ENCODE assay signal across 7 mouse cellular contexts in the genomic region with DNA sequence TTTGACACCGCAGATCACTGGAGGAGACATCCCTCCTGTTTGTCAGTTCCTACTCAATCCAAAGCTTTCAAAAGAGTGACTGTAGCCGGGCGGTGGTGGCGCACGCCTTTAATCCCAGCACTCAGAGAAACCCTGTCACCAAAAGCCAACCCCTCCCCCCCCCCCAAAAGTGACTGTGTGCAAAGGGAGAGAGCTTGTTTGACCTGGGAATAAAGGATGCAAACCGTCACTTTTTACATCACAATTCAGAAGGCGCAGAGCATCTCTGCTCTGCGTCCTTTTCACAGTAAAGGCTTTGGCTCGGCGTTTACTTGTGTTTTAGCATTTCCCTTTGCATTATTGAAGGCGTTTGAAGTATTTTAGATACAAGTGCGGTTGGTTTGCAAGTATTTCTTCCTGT. TPM values are rescaled to one million over a fixed set of nuclear protein-coding genes. Genes with fewer than 3 reads are reported as not detected.
DNase-seq lines count a peak whose midpoint lies in the region; ATAC-seq and TF ChIP-seq lines count a peak whose summit lies in the region.

No protein-coding gene starts in this region.

- no peak for DNase-seq in liver, embryonic 11.5 days (ENCODE audit: low spot score)
- DNase-seq in liver = no peak
- DNase-seq in forebrain, embryonic 11.5 days (ENCODE audit: low spot score) = no peak
- no peak for DNase-seq in gastrocnemius, adult 18-20 months (ENCODE audit: low spot score)
- DNase-seq in embryo, embryonic 10 days (ENCODE audit: low spot score) = no peak

- peaks cover 6% of the 10 kb centered on the region for H3K4me1 ChIP-seq in liver, embryonic 11.5 days (replicated peaks; ENCODE audit: control insufficient read depth, insufficient read depth, low read length)
- no peaks in the 10 kb centered on the region; the same call in 1 of the 2 replicates for H3K4me1 ChIP-seq in forebrain, embryonic 11.5 days (replicated peaks; ENCODE audit: control insufficient read depth, insufficient read depth, low read length)
- H3K4me1 ChIP-seq in limb, embryonic 13.5 days = peaks cover 12% of the 10 kb centered on the region
- H3K4me1 ChIP-seq in small intestine, adult 2 months (ENCODE audit: control insufficient read depth, insufficient read depth, insufficient read length, low read length) = no peaks in the 10 kb centered on the region

- TF ChIP-seq CTCF in small intestine, adult 2 months (IDR thresholded peaks at IDR 0.05; ENCODE audit: extremely low read depth, insufficient read length, insufficient replicate concordance, low read depth, low read length) = no peak

- no peaks in the 10 kb centered on the region for H3K9me3 ChIP-seq in liver, embryonic 11.5 days (ENCODE audit: control insufficient read depth, low read length)
- no peaks in the 10 kb centered on the region for H3K9me3 ChIP-seq in forebrain, embryonic 11.5 days (ENCODE audit: control insufficient read depth, low read length)
- no peaks in the 10 kb centered on the region for H3K9me3 ChIP-seq in limb, embryonic 13.5 days

- ATAC-seq in liver, embryonic 11.5 days (replicated peaks; ENCODE audit: low FRiP score) = no peak
- ATAC-seq in forebrain, embryonic 11.5 days (replicated peaks; ENCODE audit: low FRiP score) = no peak
- ATAC-seq in limb, embryonic 13.5 days (ENCODE audit: low FRiP score, low read depth) = no peak

- no peak overlapping the region for H3K27ac ChIP-seq in liver, embryonic 11.5 days (ENCODE audit: low read depth, low read length)
- H3K27ac ChIP-seq in forebrain, embryonic 11.5 days (ENCODE audit: low read depth, low read length) = no peak overlapping the region
- H3K27ac ChIP-seq in limb, embryonic 13.5 days = no peak overlapping the region
- H3K27ac ChIP-seq in small intestine, adult 2 months (ENCODE audit: insufficient read depth, low read depth, low read length) = no peak overlapping the region

- H3K9ac ChIP-seq in liver, embryonic 11.5 days (ENCODE audit: low read depth, low read length) = peak overlapping the region; percentile 46
- peak overlapping the region; percentile 51 for H3K9ac ChIP-seq in forebrain, embryonic 11.5 days (ENCODE audit: low read length)
- peak overlapping the region; percentile 65 for H3K9ac ChIP-seq in limb, embryonic 13.5 days

- peak overlapping the region; percentile 37 for H3K4me3 ChIP-seq in liver, embryonic 11.5 days (ENCODE audit: low read depth, low read length)
- peak overlapping the region; percentile 26 for H3K4me3 ChIP-seq in forebrain, embryonic 11.5 days (ENCODE audit: low read depth, low read length)
- peak overlapping the region; percentile 42 for H3K4me3 ChIP-seq in limb, embryonic 13.5 days
- 0 out of 2 replicates have a peak overlapping the region, but pooled peaks have one; percentile 15 for H3K4me3 ChIP-seq in small intestine, adult 2 months (ENCODE audit: low read depth, low read length)

- peak overlapping the region; percentile 76 for H3K4me2 ChIP-seq in liver, embryonic 11.5 days
- H3K4me2 ChIP-seq in forebrain, embryonic 11.5 days (ENCODE audit: low read depth, low read length, severe bottlenecking) = peak overlapping the region; percentile 56
- peak overlapping the region; percentile 66 for H3K4me2 ChIP-seq in limb, embryonic 13.5 days (replicated peaks)

- no peak for TF ChIP-seq POLR2A in small intestine, adult 2 months (IDR thresholded peaks at IDR 0.05; ENCODE audit: low read depth, low read length)

- 27% methylated on average over 12 of the region's 12 CpGs for WGBS in liver, embryonic 11.5 days
- WGBS in forebrain, embryonic 11.5 days = 4% methylated on average over 12 of the region's 12 CpGs
- WGBS in limb, embryonic 13.5 days = 11% methylated on average over 12 of the region's 12 CpGs
- WGBS in small intestine, adult 2 months = 67% methylated on average over 12 of the region's 12 CpGs

- H3K36me3 ChIP-seq in liver, embryonic 11.5 days (ENCODE audit: control insufficient read depth, insufficient read depth, low read length) = no peaks in the 10 kb centered on the region
- no peaks in the 10 kb centered on the region for H3K36me3 ChIP-seq in forebrain, embryonic 11.5 days (ENCODE audit: control insufficient read depth, insufficient read depth, low read length)
- no peaks in the 10 kb centered on the region for H3K36me3 ChIP-seq in limb, embryonic 13.5 days
- H3K36me3 ChIP-seq in small intestine, adult 2 months (ENCODE audit: control insufficient read depth, insufficient read depth, low read length) = no peaks in the 10 kb centered on the region

- no peaks in the 10 kb centered on the region for H3K27me3 ChIP-seq in liver, embryonic 11.5 days (replicated peaks; ENCODE audit: control insufficient read depth, insufficient read depth, low read length)
- H3K27me3 ChIP-seq in forebrain, embryonic 11.5 days (ENCODE audit: control insufficient read depth, insufficient read depth, low read length) = no peaks in the 10 kb centered on the region
- H3K27me3 ChIP-seq in limb, embryonic 13.5 days = no peaks in the 10 kb centered on the region
- H3K27me3 ChIP-seq in small intestine, adult 2 months (ENCODE audit: control insufficient read depth, insufficient read depth, low read length) = no peaks in the 10 kb centered on the region

RNA-seq across cellular contexts. Expression of a gene that starts 7.6 kb away (rescaled TPM):
- polyA plus RNA-seq in liver, embryonic 11.5 days (2014; fragmentation: Nextera tagmentation; extraction: Ambion mirVana) = 189 and 200 TPM in 2 replicates
- polyA plus RNA-seq in forebrain, embryonic 11.5 days (2014; fragmentation: Nextera tagmentation; extraction: Ambion mirVana) = 204 TPM in 2 replicates
- polyA plus RNA-seq in limb, embryonic 13.5 days (2015; fragmentation: Nextera tagmentation; extraction: Ambion mirVana) = 249 and 265 TPM in 2 replicates
- polyA plus RNA-seq in small intestine, adult 2 months (2012; rRNA removed) = 9.0 and 17.2 TPM in 2 replicates
- 100 to 1,000 TPM; 405 to 416 TPM for total RNA-seq in gastrocnemius, adult 18-20 months (2021)

RNA-seq across cellular contexts. Expression of a gene that starts 27.9 kb away (rescaled TPM):
- 204 and 227 TPM in 2 replicates for polyA plus RNA-seq in liver, embryonic 11.5 days (2014; fragmentation: Nextera tagmentation; extraction: Ambion mirVana)
- 212 and 239 TPM in 2 replicates for polyA plus RNA-seq in forebrain, embryonic 11.5 days (2014; fragmentation: Nextera tagmentation; extraction: Ambion mirVana)
- polyA plus RNA-seq in limb, embryonic 13.5 days (2015; fragmentation: Nextera tagmentation; extraction: Ambion mirVana) = 136 TPM in 2 replicates
- 0.25 and 0.98 TPM in 2 replicates for polyA plus RNA-seq in small intestine, adult 2 months (2012; rRNA removed)
- total RNA-seq in gastrocnemius, adult 18-20 months (2021) = 1 to 10 TPM; 7.1 to 7.5 TPM

RNA-seq across cellular contexts. Expression of a gene that starts 42.0 kb away (rescaled TPM):
- polyA plus RNA-seq in liver, embryonic 11.5 days (2014; fragmentation: Nextera tagmentation; extraction: Ambion mirVana) = 87.0 and 97.8 TPM in 2 replicates
- not detected in 2 replicates for polyA plus RNA-seq in forebrain, embryonic 11.5 days (2014; fragmentation: Nextera tagmentation; extraction: Ambion mirVana)
- 0.15 and 1.1 TPM in 2 replicates for polyA plus RNA-seq in limb, embryonic 13.5 days (2015; fragmentation: Nextera tagmentation; extraction: Ambion mirVana)
- not detected in 2 replicates for polyA plus RNA-seq in small intestine, adult 2 months (2012; rRNA removed)
- total RNA-seq in gastrocnemius, adult 18-20 months (2021) = under 1 TPM in 1 of 2 experiments, not detected in 1; 0.74 TPM

RNA-seq across cellular contexts. Expression of a gene that starts 46.7 kb away (rescaled TPM):
- not detected in 2 replicates for polyA plus RNA-seq in liver, embryonic 11.5 days (2014; fragmentation: Nextera tagmentation; extraction: Ambion mirVana)
- not detected in 2 replicates for polyA plus RNA-seq in forebrain, embryonic 11.5 days (2014; fragmentation: Nextera tagmentation; extraction: Ambion mirVana)
- 0.11 TPM in 1 of 2 replicates, not detected in the other for polyA plus RNA-seq in limb, embryonic 13.5 days (2015; fragmentation: Nextera tagmentation; extraction: Ambion mirVana)
- polyA plus RNA-seq in small intestine, adult 2 months (2012; rRNA removed) = 1.0 and 2.5 TPM in 2 replicates
- total RNA-seq in gastrocnemius, adult 18-20 months (2021) = 10 to 100 TPM; 10.9 to 32.0 TPM

Comparison
In these comparisons a context has a peak if more than half of its experiments do, and no peak if none do; other contexts are left out.
1. RNA of a gene that starts 7.6 kb away (polyA plus RNA-seq): 249 to 265 TPM in limb, embryonic 13.5 days, 204 TPM in forebrain, embryonic 11.5 days and 189 to 200 TPM in liver, embryonic 11.5 days; 9.0 to 17.2 TPM in small intestine, adult 2 months; every median in the first group is over 10 times any median in the second.
2. RNA of a gene that starts 27.9 kb away (polyA plus RNA-seq): 212 to 239 TPM in forebrain, embryonic 11.5 days, 204 to 227 TPM in liver, embryonic 11.5 days and 136 TPM in limb, embryonic 13.5 days; 0.25 to 0.98 TPM in small intestine, adult 2 months; every median in the first group is over 10 times any median in the second.
3. RNA of a gene that starts 42.0 kb away (polyA plus RNA-seq): 87.0 to 97.8 TPM in liver, embryonic 11.5 days; 0.15 to 1.1 TPM in limb, embryonic 13.5 days, not detected in forebrain, embryonic 11.5 days and not detected in small intestine, adult 2 months; every median in the first group is over 10 times any median in the second.
4. Peak in every context shown above with its lines, with median percentiles within 50 percentile points of each other: H3K4me2 ChIP-seq, H3K4me3 ChIP-seq and H3K9ac ChIP-seq.